Mouse (Mus musculus) heart, embryonic 16.5 days (tissue): ENCODE measurements around the gene Ppp4c. TPM values are rescaled to one million over a fixed set of nuclear protein-coding genes. Genes with fewer than 3 reads are reported as not detected.

Source experiments
- ATAC-seq: fragments of 200-750 bp; cut with Nextera tagmentation; replicated peaks from 2 replicates; pipeline ENCODE4 v1.8.0; 2017; ENCODE audit warnings: moderate number of reproducible peaks; ENCODE audit not compliant: insufficient read depth, low FRiP score; ENCODE audit errors: extremely low read depth
- H3K27ac ChIP-seq: fragments of 300-500 bp; sonication (generic); 2 replicates; pipeline ENCODE4 v1.5.1; 2014; ENCODE audit warnings: mild to moderate bottlenecking, low read length, control low read depth, moderate library complexity
- H3K27me3 ChIP-seq: fragments of 300-500 bp; sonication (generic); 2 replicates; pipeline ENCODE4 v1.6.1; 2014; ENCODE audit warnings: low read length, mixed read lengths; ENCODE audit not compliant: control insufficient read depth, insufficient read depth
- H3K36me3 ChIP-seq: fragments of 300-500 bp; sonication (generic); 2 replicates; pipeline ENCODE4 v1.6.1; 2014; ENCODE audit not compliant: control insufficient read depth, insufficient read depth
- H3K4me1 ChIP-seq: fragments of 300-500 bp; sonication (generic); 2 replicates; pipeline ENCODE4 v1.6.1; 2014; ENCODE audit warnings: low read length, mixed read lengths; ENCODE audit not compliant: control insufficient read depth, insufficient read depth
- H3K4me2 ChIP-seq: fragments of 300-500 bp; sonication (generic); 2 replicates; pipeline ENCODE4 v1.6.1; 2014; ENCODE audit warnings: low read depth, mild to moderate bottlenecking, control low read depth, low read length
- H3K4me3 ChIP-seq: fragments of 300-500 bp; sonication (generic); 2 replicates; pipeline ENCODE4 v1.5.1; 2014; ENCODE audit warnings: mild to moderate bottlenecking, control low read depth, low read length
- H3K9ac ChIP-seq: fragments of 300-500 bp; sonication (generic); 2 replicates; pipeline ENCODE4 v1.6.1; 2014; ENCODE audit warnings: low read length, control low read depth
- H3K9me3 ChIP-seq: fragments of 300-500 bp; sonication (generic); replicated peaks from 2 replicates; pipeline ENCODE4 v1.6.1; 2016; ENCODE audit warnings: low read length; ENCODE audit not compliant: control insufficient read depth
- WGBS: fragments of 180-500 bp; shearing (Covaris S2); extraction: QIAGEN DNeasy Blood & Tissue Kit; methylation state at CpG from one replicate; pipeline ENCODE4 v1.1.7; 2014; 5-methylcytosine and 5-hydroxymethylcytosine counted together
- polyA plus RNA-seq: library from polyadenylated mRNA; unstranded; fragments of >200 nt; fragmentation: Nextera tagmentation; extraction: Ambion mirVana; gene quantifications from 2 replicates; pipeline ENCODE4 v1.2.1, GENCODE M21; 2015

Ppp4c gene
- polyA plus RNA-seq, 1 experiment from 2014 or later, result 159 TPM

DNA sequence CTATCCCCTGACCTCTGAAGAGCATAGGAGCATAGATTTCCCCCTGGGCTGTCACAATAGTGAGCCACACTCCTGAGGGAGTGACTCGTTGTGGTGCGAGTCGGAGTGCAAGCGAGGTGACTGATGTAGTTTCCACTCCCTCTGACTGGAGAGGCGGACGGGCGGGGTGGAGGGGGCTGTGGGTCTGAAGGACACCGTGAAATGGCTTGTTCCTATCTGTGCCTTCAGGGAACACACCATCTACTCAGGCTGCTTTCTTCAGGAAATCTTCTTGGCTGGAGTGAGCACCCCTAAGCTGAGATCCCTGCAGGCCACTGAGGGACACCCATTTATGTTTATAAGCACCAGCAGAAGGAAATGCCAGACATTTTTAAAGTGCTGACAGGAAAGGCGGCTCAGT is 30.4 kb upstream of the Ppp4c start:
- Histone ChIP-seq H3K4me2 (peak overlapping the region; percentile 49; the same call in 1 of the 2 replicates), H3K4me1 (peaks cover 9% of the 10 kb centered on the region), H3K27ac (no peak overlapping the region), H3K27me3 (peaks cover 29% of the 10 kb centered on the region), H3K36me3 (no peaks in the 10 kb centered on the region), H3K4me3 (no peak overlapping the region; the same call in 1 of the 2 replicates), H3K9ac (no peak overlapping the region), H3K9me3 (no peaks in the 10 kb centered on the region)
- no peak for ATAC-seq
- 22% methylated on average over 9 of the region's 9 CpGs for WGBS

GRCm38 (mm10) chr7:126821835-126822511 is 29.7 kb upstream of the Ppp4c start:
- Histone ChIP-seq H3K27me3 (peaks cover 27% of the 10 kb centered on the region), H3K4me3 (no peak overlapping the region), H3K27ac (no peak overlapping the region), H3K4me1 (peaks cover 9% of the 10 kb centered on the region), H3K36me3 (no peaks in the 10 kb centered on the region), H3K4me2 (no peak overlapping the region), H3K9ac (no peak overlapping the region), H3K9me3 (no peaks in the 10 kb centered on the region)
- WGBS, result 18% methylated on average over 7 of the region's 7 CpGs
- peak; percentile 64; the same call in 1 of the 2 replicates for ATAC-seq

- ATAC-seq, result no peak
- H3K4me1 ChIP-seq, result peaks cover 9% of the 10 kb centered on the region
- H3K9ac ChIP-seq, result no peak overlapping the region
- no peaks in the 10 kb centered on the region for H3K9me3 ChIP-seq
- 16% methylated on average over 1 of the region's 1 CpGs for whole genome bisulfite sequencing
- no peaks in the 10 kb centered on the region for H3K36me3 ChIP-seq
- peaks cover 16% of the 10 kb centered on the region for H3K27me3 ChIP-seq
- H3K27ac ChIP-seq, result no peak overlapping the region
- no peak overlapping the region for H3K4me3 ChIP-seq
- no peak overlapping the region for H3K4me2 ChIP-seq
Measured at GRCm38 (mm10) chr7:126818818-126819217, 26.5 kb upstream of the Ppp4c start.

DNA sequence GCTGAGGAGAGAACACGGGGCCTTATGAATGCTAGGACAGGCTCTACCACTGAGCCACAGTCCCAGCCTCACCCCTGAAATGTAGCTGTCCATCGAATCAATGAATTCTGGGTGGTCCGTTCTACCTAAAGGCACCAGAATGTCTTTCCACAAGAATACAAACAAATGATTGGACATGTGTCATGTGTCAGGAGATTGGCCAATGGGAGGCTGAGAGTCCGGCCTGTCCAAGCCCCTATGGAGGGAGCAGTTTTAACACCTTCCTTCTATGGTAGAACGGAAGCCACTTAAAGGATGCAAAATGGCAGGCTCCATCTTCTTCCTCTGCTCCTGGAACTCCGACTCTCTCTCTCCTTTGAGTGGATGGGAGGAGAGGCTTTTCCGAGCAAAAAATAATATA is 25.3 kb upstream of the Ppp4c start:
- no peak overlapping the region for H3K4me2 ChIP-seq
- H3K36me3 ChIP-seq, result no peaks in the 10 kb centered on the region
- no peak overlapping the region for H3K4me3 ChIP-seq
- 79% methylated on average over 7 of the region's 7 CpGs for WGBS
- H3K9me3 ChIP-seq, result no peaks in the 10 kb centered on the region
- no peak overlapping the region for H3K27ac ChIP-seq
- peaks cover 5% of the 10 kb centered on the region for H3K27me3 ChIP-seq
- no peak for ATAC-seq
- H3K9ac ChIP-seq, result no peak overlapping the region
- H3K4me1 ChIP-seq, result peaks cover 2% of the 10 kb centered on the region

GRCm38 (mm10) chr7:126816494-126816893 is 24.2 kb upstream of the Ppp4c start:
- Histone ChIP-seq H3K4me1 (no peaks in the 10 kb centered on the region), H3K4me3 (no peak overlapping the region), H3K4me2 (no peak overlapping the region), H3K9ac (no peak overlapping the region), H3K36me3 (no peaks in the 10 kb centered on the region), H3K27me3 (no peaks in the 10 kb centered on the region), H3K9me3 (no peaks in the 10 kb centered on the region), H3K27ac (no peak overlapping the region)
- 85% methylated on average over 8 of the region's 8 CpGs for WGBS
- ATAC-seq, result no peak

GRCm38 (mm10) chr7:126815726-126816222 is 23.5 kb upstream of the Ppp4c start:
- Histone ChIP-seq H3K4me2 (no peak overlapping the region), H3K36me3 (no peaks in the 10 kb centered on the region), H3K4me3 (no peak overlapping the region), H3K27ac (no peak overlapping the region), H3K27me3 (no peaks in the 10 kb centered on the region), H3K4me1 (no peaks in the 10 kb centered on the region), H3K9me3 (no peaks in the 10 kb centered on the region), H3K9ac (no peak overlapping the region)
- ATAC-seq, result no peak
- WGBS, result 60% methylated on average over 8 of the region's 8 CpGs

DNA sequence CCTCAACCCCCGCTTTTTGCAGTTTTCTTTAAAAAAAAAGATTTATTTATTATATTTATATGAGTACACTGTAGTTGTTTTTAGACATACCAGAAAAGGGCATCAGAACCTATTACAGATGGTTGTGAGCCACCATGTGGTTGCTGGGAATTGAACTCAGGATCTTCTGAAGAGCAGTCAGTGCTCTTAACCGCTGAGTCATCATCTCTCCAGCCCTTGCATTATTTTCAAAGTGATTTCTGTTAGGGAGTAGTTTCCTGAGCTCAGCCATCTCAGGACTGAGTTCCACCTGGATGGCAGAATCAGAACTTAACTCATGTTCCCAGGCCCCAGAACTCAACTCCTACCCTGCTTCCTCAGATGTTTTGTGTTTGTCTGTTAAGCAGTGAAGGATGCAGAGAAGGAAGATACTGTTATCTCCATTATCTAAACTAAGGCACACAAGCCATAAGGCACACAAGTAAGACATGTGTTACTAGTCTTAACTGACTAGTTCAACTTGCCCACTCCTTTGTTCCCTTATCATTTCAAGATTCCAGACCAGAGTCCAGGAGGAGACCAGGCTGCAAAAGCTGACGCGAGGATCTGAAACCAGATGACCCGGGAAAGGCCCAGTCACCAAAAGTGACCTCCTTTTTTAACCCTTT is 17.6 kb upstream of the Ppp4c start:
- Histone ChIP-seq H3K27me3 (no peaks in the 10 kb centered on the region), H3K36me3 (no peaks in the 10 kb centered on the region), H3K4me1 (peaks cover 15% of the 10 kb centered on the region), H3K9ac (peak overlapping the region; percentile 68), H3K9me3 (no peaks in the 10 kb centered on the region), H3K27ac (peak overlapping the region; percentile 90), H3K4me2 (peak overlapping the region; percentile 66; the same call in 1 of the 2 replicates), H3K4me3 (no peak overlapping the region)
- ATAC-seq, result no peak
- 54% methylated on average over 5 of the region's 5 CpGs for WGBS

GRCm38 (mm10) chr7:126808703-126809455 is 16.6 kb upstream of the Ppp4c start:
- Histone ChIP-seq H3K4me3 (peak overlapping the region; percentile 63), H3K27me3 (no peaks in the 10 kb centered on the region), H3K4me1 (peaks cover 15% of the 10 kb centered on the region), H3K27ac (peak overlapping the region; percentile 90), H3K36me3 (no peaks in the 10 kb centered on the region), H3K4me2 (peak overlapping the region; percentile 66), H3K9me3 (no peaks in the 10 kb centered on the region), H3K9ac (peak overlapping the region; percentile 68)
- ATAC-seq, result peak; percentile 92
- under 1% methylated on average over 43 of the region's 43 CpGs for WGBS
